Mouse (Mus musculus) myocyte (in vitro differentiated cells): ENCODE measurements at regions not wholly inside any gene's neighbourhood (a gene's known extent, or its start where the extent isn't known, plus 50 kb on each side); places are given as distances from the start of the nearest gene placed in this dataset.

Source experiments
- MAX ChIP-seq: IDR thresholded peaks from one replicate; pipeline ENCODE4 v1.6.1; 2011; ENCODE audit warnings: low read depth, mild to moderate bottlenecking, control low read depth
- POLR2A ChIP-seq: IDR thresholded peaks from one replicate; pipeline ENCODE4 v1.6.1; 2011; ENCODE audit warnings: low read depth, mild to moderate bottlenecking, control low read depth, moderate library complexity; ENCODE audit not compliant: insufficient read length

DNA sequence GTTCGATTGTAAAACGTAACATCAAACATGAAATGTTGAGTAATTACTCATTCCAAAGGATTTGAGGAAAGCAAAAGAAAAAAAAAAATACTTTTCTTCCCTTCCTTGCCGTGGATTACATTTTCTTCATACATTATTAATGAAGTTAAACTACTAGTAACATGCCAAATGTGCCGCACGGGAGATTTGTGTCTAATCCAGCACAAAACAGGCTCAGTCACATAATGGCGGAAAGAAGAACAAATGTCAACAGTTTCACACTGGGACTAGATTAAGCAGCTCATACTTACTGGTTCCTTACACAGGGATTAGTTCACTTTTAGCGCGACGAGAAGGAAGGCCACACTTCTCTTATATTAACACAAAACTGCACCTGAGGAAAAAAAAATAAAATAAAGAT is 94.9 kb upstream of the Pitx2 start:
- TF ChIP-seq POLR2A (no peak), MAX (no peak)
